Mouse (Mus musculus) ZHBTc4 (cell line): ENCODE data around the gene Cspg4.

Source experiments
- DNase-seq: peaks from one replicate; pipeline ENCODE4 v3.0.0-alpha.2; 2011; ENCODE audit warnings: low read depth, low spot score

Gene Cspg4

GRCm38 (mm10) chr9:56864832-56865231 is at the start of gene Cspg4:
Gene Cspg4 (plus strand): TSS chr9:56865033.
- DNase-seq: peak; percentile 37

DNA sequence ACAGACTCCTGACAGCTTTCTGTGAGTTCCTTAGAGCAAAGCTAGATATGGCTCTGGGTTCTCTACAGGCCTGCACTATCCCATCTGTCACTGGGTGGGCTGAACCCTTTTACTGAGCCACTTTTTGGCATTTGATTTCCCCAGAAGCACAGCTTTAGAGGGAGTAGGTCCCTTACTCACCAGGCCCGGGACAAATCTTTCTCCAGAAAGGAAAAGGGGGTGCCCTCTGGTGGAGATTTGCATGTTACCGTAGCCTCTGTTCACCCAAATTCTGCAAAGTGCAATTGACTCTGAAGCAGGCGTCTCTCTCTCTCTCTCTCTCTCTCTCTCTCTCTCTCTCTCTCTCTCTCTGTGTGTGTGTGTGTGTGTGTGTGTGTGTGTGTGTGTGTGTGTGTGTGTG is 39.9 kb upstream of the Cspg4 start:
- DNase-seq: no peak

- DNase-seq: peak; percentile 39
Observed at GRCm38 (mm10) chr9:56825476-56826213, 39.2 kb upstream of the Cspg4 start.

DNA sequence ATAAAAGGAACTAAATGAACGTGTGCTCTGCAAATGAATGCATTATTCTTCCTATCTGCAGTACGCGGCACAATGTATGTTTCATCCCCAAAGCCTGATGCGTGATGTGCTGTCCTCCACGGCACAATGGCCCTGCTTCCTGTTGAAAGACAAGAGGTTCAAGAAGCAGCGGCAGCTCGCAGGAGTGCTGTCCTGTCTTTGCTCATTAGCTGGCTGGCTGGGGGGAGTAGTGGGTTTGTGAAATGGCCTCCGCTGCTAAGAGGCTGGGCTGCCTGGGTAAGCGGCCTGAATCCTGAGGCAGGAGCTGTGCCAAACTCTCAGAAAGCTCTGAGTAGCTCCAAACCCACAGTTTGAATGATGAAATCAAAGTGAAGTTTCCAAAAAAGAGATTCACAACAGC is 36.7 kb upstream of the Cspg4 start:
- DNase-seq: no peak

GRCm38 (mm10) chr9:56828841-56829240 is 36.0 kb upstream of the Cspg4 start:
- DNase-seq: no peak

DNA sequence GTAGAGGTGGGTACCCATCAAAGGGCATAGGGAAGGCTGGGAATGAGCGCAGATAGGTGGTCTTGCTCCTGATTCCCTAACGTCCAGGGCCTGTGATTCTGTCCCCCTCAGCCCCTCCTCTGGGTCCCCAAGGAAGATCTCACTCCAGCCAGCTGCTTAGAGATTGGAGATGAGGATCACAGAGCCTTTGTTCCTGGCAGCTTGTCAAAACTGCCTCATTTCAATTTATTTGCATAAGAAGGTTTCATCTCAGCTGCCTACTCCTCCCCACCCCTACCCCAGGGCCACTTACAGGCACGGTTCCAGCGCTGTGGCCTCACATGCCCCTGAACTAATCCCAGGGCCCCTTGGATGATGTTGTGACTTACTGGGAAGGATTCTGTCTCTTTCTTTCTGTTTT is 34.7 kb upstream of the Cspg4 start:
- DNase-seq: peak; percentile 70

DNA sequence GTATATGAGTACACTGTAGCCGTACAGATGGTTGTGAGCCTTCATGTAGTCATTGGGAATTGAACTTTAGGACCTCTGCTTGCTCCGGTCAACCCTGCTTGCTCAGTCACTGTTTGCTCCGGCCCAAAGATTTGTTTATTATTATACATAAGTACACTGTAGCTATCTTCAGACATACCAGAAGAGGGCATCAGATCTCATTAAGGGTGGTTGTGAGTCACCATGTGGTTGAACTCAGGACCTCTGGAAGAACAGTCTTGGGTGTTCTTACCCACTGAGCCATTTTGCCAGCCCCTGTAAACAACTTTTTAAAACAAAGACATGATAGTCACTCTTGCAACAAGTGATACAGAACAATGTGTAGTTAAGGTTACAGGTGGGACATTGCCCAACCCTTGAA is 32.9 kb upstream of the Cspg4 start:
- no peak for DNase-seq

DNA sequence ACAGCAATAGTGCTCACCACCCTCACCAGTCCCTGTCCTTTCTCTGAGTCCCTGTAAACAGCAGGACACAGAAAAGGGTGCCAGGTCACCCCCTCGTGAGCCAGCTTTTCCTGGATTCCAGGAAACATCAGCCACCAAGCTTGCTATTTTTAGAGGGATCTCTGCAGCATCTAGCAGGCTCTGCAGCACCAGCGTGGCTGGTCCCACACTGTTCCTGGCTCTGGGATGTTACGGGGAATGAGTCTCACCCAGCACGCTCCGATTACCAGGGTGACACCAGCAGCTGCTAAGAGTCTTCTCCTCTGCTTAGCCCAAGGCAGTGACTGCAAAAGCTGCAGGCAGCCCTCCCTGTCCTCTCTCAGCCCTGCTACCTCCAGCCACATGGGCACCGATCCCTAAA is 31.9 kb upstream of the Cspg4 start:
- no peak for DNase-seq

- no peak for DNase-seq
Observed at GRCm38 (mm10) chr9:56835152-56835551, 29.7 kb upstream of the Cspg4 start.

DNA sequence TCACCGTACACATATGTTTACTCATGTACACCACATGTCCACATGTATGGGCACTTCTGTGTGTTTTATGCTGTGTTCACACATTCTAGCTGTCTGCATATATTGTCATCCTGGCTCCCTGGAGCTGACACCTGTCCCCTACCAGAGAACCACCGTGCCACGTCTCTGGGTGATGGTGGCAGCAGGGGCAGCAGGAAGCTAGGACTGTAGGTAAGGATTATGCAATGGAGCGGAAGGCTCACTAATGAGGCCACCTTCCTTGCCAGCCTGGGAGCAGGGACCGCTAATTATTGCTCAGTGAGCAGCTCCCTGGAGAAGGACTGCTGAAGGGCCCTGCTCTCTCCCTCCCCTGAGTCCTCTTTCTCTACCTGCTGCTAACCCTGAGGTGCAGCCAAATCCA is 24.1 kb upstream of the Cspg4 start:
- DNase-seq: no peak

GRCm38 (mm10) chr9:56841864-56842263 is 23.0 kb upstream of the Cspg4 start:
- DNase-seq: no peak

DNA sequence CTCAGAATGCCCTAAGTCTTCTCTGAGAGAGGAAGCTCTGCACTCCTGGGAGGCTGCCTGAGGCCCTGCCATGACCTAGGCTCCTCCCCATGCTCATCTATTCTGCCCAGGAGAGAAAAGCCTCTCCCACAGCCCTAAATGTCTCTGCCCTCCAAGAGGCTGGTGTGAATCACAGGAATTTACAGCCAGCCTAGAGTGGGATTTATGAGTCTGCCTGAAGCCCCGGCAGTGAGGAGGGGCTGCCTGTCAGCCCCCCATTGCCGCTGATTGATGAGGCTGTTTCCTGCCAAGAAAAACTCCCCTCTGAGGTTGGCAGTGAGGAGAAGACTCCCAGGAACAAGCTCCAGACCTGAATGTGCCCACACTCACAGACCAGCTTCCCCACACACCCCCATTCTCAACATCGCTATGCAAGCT is 22.5 kb upstream of the Cspg4 start:
- DNase-seq: no peak

- peak; percentile 76 for DNase-seq
Observed at GRCm38 (mm10) chr9:56843679-56844188, 21.1 kb upstream of the Cspg4 start.

- DNase-seq: no peak
Observed at GRCm38 (mm10) chr9:56844644-56845043, 20.2 kb upstream of the Cspg4 start.

- peak; percentile 87 for DNase-seq
Observed at GRCm38 (mm10) chr9:56847523-56847922, 17.3 kb upstream of the Cspg4 start.

DNA sequence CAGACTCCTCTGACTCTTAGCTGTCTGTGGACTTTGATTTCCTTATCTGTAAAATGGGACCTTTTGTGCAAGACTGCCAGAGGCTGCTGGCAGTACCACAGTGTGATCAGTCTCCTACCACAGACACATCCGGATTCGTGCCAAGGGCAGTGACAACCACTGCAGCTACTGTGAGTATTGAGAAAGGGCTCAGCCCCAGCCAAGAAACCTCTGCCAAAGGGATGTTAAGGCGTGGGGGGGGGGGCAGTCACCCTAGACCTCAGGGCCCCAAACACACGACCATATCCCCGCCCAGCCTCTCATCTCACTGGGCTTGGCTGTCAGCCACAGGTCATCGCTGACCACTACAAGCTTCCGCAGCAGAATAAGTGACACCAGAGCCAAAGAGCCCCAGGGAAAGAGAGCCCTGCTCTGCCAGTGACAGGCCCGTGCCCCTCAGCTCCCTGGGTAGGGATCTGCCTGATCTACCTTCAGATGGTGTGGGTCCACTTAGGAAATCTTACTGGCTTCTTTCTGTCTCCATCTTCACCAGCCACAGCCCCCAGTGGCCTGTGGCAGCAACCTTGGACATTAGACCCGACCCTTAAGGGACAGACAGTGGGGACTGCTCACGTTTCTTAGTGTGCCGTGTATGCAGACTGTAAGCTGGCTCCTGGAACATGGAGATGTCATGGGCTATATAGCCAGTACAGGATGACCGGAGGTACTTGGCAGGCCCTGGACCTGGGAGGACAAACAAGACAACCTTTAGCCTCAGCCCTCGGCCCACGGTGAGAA is 14.5 kb upstream of the Cspg4 start:
- no peak for DNase-seq

- no peak for DNase-seq
Observed at GRCm38 (mm10) chr9:56850905-56851252, 14.0 kb upstream of the Cspg4 start.

DNA sequence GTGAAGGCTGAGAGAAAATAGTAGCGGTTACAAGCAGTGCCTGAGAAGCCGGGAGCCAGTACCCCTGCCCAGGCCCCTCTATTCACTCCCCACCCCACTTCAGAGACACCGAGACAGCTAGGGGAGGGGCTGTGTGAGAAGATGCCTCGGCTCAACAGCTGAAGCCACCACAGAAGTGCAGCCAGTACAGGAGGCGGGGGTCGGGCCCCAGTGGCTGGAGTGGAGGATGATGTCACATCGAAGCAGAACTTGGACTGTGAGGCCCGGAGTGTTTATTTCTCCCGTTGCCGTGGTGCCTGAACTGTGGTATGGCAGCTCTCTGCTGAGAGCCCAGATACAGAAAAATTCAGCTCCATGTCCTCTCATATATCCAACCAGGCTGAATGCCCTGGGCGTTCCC is 13.1 kb upstream of the Cspg4 start:
- DNase-seq: no peak

DNA sequence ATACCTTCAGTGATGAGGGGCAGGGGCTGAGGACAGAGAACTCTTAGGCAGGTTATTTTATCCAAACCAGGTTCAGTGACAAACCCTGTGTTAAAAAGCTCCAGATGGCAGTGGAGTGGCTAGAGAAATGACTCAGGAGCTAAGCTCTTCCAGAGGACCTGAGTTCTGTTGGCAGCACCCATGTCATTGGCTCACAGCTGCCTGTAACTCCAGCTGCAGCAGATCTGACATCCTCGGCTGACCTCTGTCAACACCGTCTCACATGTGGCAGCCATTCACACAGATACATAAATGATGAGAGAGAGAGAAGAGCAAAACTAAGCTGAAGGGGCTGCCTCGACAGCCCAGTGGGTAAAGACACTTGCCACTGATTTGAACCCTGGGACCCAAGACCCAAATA is 7.4 kb upstream of the Cspg4 start:
- DNase-seq: no peak

- no peak for DNase-seq
Observed at GRCm38 (mm10) chr9:56860035-56860434, 4.8 kb upstream of the Cspg4 start.

DNA sequence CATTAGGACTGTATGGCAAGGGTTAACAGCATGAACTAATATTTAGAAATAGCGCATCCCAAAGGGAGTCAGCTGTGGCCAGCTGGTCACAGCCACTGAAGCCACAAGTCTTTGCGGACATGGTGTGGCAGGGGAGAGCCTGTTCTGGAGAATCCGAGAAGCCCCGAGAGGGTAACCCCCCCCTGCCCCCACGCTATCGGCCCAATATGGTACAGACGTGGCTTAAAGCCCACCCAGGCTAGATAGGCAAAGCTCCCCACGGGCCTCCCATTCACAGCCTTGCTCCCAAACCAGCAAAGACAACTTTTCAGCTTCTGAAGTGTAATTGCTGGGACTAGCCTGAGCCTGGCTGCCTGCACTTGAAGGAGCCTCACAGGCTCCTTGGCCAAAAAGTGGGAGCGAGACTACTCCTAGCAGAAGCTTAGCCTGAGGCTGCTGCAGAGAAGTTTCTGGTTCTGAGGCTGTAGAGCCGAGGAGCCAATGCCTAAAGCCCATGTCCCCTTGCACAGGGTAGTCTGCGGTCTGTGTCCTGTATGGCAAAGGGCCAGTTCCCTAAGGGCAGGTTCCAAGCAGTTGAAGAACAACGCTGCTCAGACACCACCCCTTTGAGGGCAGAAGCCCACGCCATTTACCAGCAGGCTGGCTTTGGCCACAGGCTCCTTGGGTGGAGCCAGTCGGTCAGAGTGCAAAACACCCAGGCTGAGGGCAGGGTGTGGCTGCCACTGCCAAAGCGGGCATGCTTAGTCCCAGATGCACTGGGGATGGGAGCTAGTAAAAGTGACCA is 4.2 kb upstream of the Cspg4 start:
- DNase-seq: no peak

- DNase-seq: no peak
Observed at GRCm38 (mm10) chr9:56862863-56863262, 2.0 kb upstream of the Cspg4 start.
